In the genomic region with DNA sequence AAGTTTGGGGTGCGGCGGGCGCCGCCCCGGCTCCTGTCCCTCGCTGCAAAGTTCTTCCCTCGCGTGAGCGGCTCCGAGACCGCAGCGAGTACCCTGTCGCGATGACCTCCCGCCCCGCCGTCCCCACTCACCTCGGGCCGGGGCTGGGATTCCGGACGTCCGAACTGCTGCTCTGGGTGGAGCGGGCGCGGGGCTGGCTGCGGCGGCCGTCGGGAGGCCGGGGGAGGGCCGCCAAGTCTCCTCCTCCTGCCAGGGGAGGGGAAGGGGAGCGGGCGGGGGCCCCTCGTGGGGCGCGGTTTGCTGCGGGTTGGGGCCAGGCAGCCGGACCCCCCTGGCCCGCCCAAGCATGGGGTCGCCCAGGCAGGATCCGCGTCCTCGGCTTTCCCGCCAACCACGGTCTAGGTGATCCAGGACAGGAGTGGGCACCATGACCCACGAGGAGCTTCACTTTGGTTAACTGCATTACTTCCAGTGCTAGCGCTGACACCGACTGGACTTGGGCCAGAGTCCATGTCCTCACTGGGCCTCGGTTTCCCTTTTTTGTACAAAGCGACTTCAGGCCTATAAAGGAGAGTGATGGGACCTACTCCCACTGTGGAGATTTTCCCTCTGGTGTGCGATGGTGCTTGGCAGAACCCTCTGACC, we compare ENCODE assay signal across 7 mouse cellular contexts. TPM values are rescaled to one million over a fixed set of nuclear protein-coding genes. Genes with fewer than 3 reads are reported as not detected.
DNase-seq lines count a peak whose midpoint lies in the region; ATAC-seq and TF ChIP-seq lines count a peak whose summit lies in the region.

A gene (minus strand): TSS at position 248 of the 645 bp plus-strand sequence.

- peak within 1 kb of the TSS; percentile 79 for H3K4me3 ChIP-seq in G1E (ENCODE audit: low read depth, low read length)
- H3K4me3 ChIP-seq in intestine, embryonic 15.5 days (replicated peaks) = peak within 1 kb of the TSS; percentile 85
- H3K4me3 ChIP-seq in lung, embryonic 15.5 days = peak within 1 kb of the TSS; percentile 97
- H3K4me3 ChIP-seq in stomach, embryonic 14.5 days (ENCODE audit: low read depth, low read length) = peak within 1 kb of the TSS; percentile 89

- WGBS in intestine, embryonic 15.5 days = 2% methylated on average over 50 of the region's 51 CpGs
- WGBS in lung, embryonic 15.5 days = 2% methylated on average over 40 of the region's 51 CpGs
- 2% methylated on average over 43 of the region's 51 CpGs for WGBS in stomach, embryonic 14.5 days

- H3K4me2 ChIP-seq in intestine, embryonic 15.5 days (replicated peaks) = peak within 1 kb of the TSS; percentile 90
- peak within 1 kb of the TSS; percentile 91 for H3K4me2 ChIP-seq in lung, embryonic 15.5 days
- H3K4me2 ChIP-seq in stomach, embryonic 14.5 days (replicated peaks; ENCODE audit: low read depth, low read length) = peak within 1 kb of the TSS; percentile 87

- peaks cover 83% of the 10 kb centered on the region for H3K4me1 ChIP-seq in G1E (ENCODE audit: insufficient read depth, low read depth, low read length)
- peaks cover 49% of the 10 kb centered on the region for H3K4me1 ChIP-seq in intestine, embryonic 15.5 days (replicated peaks)
- H3K4me1 ChIP-seq in lung, embryonic 15.5 days = peaks cover 46% of the 10 kb centered on the region
- peaks cover 54% of the 10 kb centered on the region for H3K4me1 ChIP-seq in stomach, embryonic 14.5 days (ENCODE audit: control insufficient read depth, insufficient read depth, low read length)

- DNase-seq in G1E (ENCODE audit: low spot score) = peak; percentile 57
- DNase-seq in adrenal gland, postnatal 14 days = peak; percentile 76
- DNase-seq in gastrocnemius, postnatal 25 days = peak; percentile 73
- DNase-seq in cerebellum, adult 9-10 months = no peak

- no peak for TF ChIP-seq CTCF in G1E (IDR thresholded peaks at IDR 0.05; ENCODE audit: low read depth, low read length)

- H3K27ac ChIP-seq in intestine, embryonic 15.5 days = peak within 1 kb of the TSS; percentile 76
- H3K27ac ChIP-seq in lung, embryonic 15.5 days = peak within 1 kb of the TSS; percentile 85
- peak within 1 kb of the TSS; percentile 75 for H3K27ac ChIP-seq in stomach, embryonic 14.5 days (ENCODE audit: low read length)

- no peak for ATAC-seq in G1E (ENCODE audit: extremely low read depth, insufficient number of reproducible peaks, low FRiP score, poor library complexity, severe bottlenecking)
- peak; percentile 72 for ATAC-seq in intestine, embryonic 15.5 days
- ATAC-seq in lung, embryonic 15.5 days (ENCODE audit: borderline replicate concordance, extremely low read depth, low FRiP score, low TSS enrichment) = peak; percentile 64
- peak; percentile 62 for ATAC-seq in stomach, embryonic 14.5 days (ENCODE audit: insufficient number of reproducible peaks, insufficient read depth, low FRiP score, low read depth)

- peaks cover 28% of the 10 kb centered on the region for H3K36me3 ChIP-seq in G1E (replicated peaks)
- no peaks in the 10 kb centered on the region for H3K36me3 ChIP-seq in intestine, embryonic 15.5 days
- H3K36me3 ChIP-seq in lung, embryonic 15.5 days = no peaks in the 10 kb centered on the region
- peaks cover 1% of the 10 kb centered on the region for H3K36me3 ChIP-seq in stomach, embryonic 14.5 days (ENCODE audit: control insufficient read depth, insufficient read depth, low read length)

- peak within 1 kb of the TSS; percentile 78 for H3K9ac ChIP-seq in intestine, embryonic 15.5 days
- peak within 1 kb of the TSS; percentile 92 for H3K9ac ChIP-seq in lung, embryonic 15.5 days
- H3K9ac ChIP-seq in stomach, embryonic 14.5 days (replicated peaks; ENCODE audit: low read depth, low read length) = peak within 1 kb of the TSS; percentile 77

- peaks cover 9% of the 10 kb centered on the region for H3K9me3 ChIP-seq in G1E (replicated peaks)
- H3K9me3 ChIP-seq in intestine, embryonic 15.5 days = no peaks in the 10 kb centered on the region
- H3K9me3 ChIP-seq in lung, embryonic 15.5 days = no peaks in the 10 kb centered on the region
- H3K9me3 ChIP-seq in stomach, embryonic 14.5 days (ENCODE audit: control insufficient read depth, low read depth, low read length) = no peaks in the 10 kb centered on the region

- no peaks in the 10 kb centered on the region for H3K27me3 ChIP-seq in G1E (ENCODE audit: insufficient read depth, low read length)
- peaks cover 3% of the 10 kb centered on the region; the same call in 1 of the 2 replicates for H3K27me3 ChIP-seq in intestine, embryonic 15.5 days (replicated peaks)
- H3K27me3 ChIP-seq in lung, embryonic 15.5 days = 0 out of 2 replicates have a peak, but pooled peaks cover under 1% of the 10 kb centered on the region
- H3K27me3 ChIP-seq in stomach, embryonic 14.5 days (ENCODE audit: control insufficient read depth, insufficient read depth, low read length) = no peaks in the 10 kb centered on the region

RNA-seq across cellular contexts. Expression of the gene that starts here (rescaled TPM):
- 5.5 and 7.7 TPM in 2 replicates for total RNA-seq in G1E (2014; fragmentation: Nextera tagmentation)
- total RNA-seq in G1E (2017) = 3.3 and 4.5 TPM in 2 replicates
- 20.5 and 26.3 TPM in 2 replicates for polyA plus RNA-seq in G1E (2012)
- 8.1 and 10.1 TPM in 2 replicates for total RNA-seq in adrenal gland, postnatal 14 days (2021)
- total RNA-seq in gastrocnemius, postnatal 25 days (2021) = 1 to 10 TPM; 3.6 to 4.2 TPM
- polyA plus RNA-seq in intestine, embryonic 15.5 days (2015; fragmentation: Nextera tagmentation; extraction: Ambion mirVana) = 20.1 and 20.7 TPM in 2 replicates
- polyA plus RNA-seq in lung, embryonic 15.5 days (2015; fragmentation: Nextera tagmentation; extraction: Ambion mirVana) = 28.7 and 29.3 TPM in 2 replicates
- polyA plus RNA-seq in stomach, embryonic 14.5 days (2014; fragmentation: Nextera tagmentation; extraction: Ambion mirVana) = 29.9 and 32.3 TPM in 2 replicates
